Mouse (Mus musculus): Measurements from ENCODE around the gene Galr3. TPM values are rescaled to one million over a fixed set of nuclear protein-coding genes. Genes with fewer than 3 reads are reported as not detected.

Galr3 gene
- total RNA-seq, 2 experiments from 2014 or later = 0.30 to 0.36 TPM

DNA sequence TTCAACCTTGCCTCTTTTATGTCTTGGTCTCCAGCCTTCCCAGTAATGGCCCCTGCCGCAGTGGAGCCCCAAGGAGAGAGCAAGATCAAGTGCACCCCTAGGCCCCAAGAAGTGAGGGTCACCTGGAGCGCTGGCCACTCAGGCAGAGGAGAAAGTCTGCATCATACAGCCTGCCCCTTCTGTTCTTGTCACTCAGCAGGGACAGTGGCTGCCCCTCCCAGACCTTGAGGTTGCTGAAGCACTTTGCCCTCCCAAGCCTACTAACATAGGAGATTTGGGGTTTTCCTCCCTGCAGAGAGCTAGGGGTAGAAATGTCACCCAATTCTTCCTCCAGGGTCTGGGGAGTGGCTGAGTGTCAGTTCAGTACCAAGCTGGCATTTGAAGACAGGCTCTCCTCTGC is 10.7 kb downstream of the Galr3 start:
- DNase-seq = no peak

DNA sequence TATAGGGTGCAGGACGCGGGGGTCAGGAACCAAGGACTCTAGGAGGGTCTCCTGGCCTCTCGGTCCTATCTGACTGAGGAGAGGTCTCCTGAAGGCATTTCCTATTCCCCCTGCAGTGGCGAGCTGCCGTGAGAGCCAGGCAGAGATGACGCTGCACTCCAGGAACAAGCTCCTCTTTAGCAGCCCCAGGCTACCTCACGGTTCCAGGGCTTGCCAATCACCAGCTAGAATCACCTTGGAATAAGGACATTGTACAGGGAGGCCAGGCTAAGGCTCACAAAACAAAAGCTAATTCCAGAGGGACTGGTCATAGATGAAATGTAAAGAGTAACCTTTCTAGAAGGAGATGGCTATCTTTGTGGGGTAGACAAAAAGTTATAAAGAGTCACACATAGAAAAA is 14.9 kb downstream of the Galr3 start:
- DNase-seq = no peak

DNA sequence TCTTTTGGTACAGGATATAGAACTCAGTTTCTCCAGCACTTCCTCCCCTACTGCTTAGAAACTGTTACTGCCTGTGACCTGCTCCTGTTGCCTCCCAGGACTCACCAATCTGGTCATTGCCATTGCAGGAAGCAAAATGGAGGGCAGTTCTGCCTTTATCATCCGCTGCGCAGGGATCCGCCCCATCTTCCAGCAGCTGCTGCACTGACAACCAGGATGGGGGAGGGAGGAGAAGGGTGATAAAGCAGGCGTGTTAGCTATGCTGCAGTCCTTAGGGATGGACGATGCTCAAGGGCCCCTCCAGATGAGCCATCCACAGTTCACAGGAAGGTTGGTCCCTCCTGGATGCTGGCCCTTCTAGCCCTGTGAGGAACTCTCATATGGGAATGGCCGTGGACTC is 16.2 kb downstream of the Galr3 start:
- DNase-seq = no peak

DNA sequence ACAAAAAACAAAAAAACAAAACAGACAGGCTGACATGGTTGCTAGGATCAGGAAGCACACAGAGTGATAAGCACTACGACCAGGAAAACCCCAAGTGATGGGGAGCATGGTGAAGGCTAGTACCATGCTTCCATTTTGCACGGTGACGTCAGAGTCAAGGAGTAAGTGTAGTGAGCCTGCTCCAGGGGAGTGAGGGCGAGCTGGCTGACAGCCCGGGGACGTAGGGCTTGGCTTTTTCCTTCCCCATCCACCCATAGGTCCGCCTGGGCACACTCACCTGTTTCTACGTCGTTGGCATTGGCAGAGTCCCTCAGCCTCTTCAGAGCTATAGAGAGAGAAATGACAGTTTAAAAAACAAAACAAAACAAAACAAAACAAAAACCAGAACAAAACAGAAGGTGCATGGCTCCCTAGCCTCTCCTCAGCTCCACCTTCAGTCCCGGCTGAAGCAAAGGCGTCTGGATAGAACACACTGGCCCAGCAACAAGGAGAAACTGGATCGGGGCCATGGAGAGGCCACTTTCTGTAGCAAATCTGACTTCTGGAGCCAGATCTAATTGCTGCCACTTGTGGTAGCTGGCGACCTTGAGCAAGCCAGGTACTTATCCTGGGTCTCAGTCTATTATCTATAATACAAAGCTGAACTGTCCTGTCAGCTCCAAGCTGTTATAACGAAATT is 19.3 kb downstream of the Galr3 start:
- no peak for DNase-seq

DNA sequence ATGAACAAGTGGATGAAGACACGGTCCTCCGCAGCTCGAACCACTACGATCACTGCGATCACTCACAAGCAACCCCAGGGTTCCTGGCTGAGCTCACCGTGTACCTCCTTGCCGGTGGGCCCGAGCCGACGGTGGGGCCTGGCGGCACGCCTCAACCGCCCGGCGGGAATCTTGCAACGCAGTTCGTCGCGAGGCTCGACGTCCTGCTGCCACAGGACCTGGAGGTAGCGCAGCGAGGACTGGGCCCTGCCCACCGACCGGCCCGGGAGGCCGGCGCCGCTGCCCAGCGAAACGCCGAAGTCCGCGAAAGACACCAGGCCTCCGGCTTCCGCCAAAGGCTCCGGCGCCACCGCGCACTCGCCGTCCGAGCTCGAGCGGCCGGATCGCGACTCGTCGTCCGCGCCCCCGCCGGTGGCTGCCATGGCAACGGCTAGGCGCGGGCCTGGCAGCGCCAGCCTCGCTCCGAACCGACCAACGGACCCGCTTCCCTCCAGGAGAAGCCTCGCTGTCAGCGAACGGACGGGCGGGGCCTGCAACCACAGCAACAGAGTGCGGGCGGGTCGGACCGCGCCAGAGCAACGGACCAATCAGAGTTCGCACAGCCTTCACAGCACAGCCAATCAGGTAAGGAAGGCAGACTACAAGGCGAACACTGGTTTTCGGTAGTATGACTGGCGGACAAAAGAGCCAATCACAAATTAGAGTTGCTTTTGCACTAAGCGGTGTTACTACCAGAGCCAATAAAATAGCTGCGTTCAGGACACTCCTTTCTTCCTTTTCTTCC is 20.9 kb downstream of the Galr3 start, which contains the start of gene Ankrd54:
Ankrd54 (minus strand) TSS at position 518 of the 784 bp plus-strand sequence.
- peak; percentile 98 for DNase-seq

DNA sequence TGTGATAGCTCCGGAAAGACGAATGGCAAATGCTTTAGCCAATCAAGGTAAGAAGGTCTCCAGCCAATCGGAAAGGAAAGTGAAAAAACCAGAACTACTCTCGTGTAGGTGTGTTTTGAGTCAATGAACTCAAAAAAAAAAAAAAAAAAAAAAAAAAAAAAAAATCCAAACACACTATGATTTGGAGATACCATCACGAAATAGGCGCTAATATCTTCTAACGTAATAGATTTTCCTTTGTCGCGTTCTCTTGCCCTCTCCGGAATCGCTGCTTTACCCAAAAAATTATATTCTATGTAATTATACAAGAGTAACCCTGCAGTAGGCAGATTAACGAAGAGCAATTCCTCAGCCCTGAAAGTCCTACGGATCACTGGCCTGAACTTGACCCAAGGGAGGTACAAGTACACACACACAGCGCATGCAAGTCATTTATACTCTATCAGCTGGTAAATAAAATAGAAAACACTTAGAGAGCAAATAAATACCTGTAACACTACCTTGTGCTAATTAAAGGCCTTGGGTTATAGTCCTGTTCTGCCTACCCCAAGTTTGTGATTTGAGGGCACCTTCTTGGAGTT is 21.6 kb downstream of the Galr3 start:
- no peak for DNase-seq

DNA sequence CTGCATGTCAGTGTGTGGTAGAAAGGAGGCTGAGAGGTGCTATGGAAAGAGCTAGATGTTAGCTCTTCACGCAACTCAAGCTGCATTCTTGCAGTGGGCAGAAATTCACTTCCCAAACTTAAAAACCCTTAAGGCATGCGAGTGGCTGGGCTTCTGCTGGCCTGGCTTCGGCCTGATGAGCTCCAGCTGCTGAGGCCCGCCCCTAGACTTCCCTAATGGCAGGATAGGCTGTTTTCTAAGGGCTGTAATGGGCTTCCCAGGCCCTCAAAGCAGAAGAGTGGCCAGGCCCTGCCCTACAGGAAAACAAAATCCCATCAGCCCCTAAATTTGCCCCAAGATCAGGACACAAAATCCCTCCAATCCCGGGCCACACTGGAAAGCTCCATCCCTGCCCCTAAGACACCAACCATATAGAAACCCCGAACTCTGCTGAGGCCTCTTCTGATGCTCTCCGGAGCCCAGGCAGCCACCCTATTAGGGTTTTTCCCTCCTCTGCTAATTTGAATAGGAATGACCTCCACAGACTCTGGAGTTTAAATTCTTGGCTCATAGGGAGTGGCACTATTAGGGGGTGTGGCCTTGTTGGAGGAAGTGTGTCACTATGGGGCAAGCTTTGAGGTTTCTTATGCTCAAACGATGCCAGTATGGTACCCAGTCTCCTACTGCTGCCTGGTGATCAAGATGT is 23.5 kb downstream of the Galr3 start:
- DNase-seq = no peak

DNA sequence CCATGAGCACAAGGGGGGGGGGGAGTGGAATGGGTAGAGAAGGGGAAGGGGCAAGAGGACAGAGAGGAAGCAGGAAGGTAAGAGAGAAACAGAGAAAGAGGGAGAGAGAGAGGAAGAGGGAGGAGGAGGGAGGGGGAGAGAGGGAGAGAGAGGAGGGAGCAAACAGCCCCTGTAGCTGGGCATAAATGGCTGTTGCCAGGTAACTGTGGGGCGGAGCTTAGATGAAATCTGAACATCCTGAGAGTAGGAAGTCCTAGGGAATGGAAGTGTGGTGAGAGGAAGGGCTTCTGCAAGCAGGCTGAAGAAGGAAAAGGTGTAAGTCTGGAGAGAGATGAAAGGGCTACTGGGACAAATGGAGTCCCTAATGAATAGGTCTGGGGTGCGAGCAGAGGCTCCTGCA is 24.6 kb downstream of the Galr3 start:
- no peak for DNase-seq

DNA sequence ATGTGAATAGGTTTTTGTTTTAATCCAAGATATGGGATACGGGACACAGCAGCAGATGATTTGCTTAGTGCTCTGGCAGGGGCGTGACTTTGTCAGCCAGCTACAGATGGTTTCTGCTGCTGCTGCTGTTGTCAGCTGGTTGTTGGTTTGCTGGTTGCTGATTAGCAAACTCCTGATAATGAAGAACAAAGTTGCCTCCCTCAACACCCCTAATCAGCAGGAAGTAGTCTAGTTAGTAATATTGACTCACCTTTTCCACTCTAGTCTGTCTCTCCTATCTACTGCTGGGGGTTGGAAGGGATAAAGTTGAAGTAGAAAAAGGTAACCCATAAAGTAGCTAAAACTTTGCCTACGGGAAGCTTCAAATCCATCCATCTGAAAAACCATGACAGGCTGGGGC is 25.9 kb downstream of the Galr3 start:
- DNase-seq = no peak

DNA sequence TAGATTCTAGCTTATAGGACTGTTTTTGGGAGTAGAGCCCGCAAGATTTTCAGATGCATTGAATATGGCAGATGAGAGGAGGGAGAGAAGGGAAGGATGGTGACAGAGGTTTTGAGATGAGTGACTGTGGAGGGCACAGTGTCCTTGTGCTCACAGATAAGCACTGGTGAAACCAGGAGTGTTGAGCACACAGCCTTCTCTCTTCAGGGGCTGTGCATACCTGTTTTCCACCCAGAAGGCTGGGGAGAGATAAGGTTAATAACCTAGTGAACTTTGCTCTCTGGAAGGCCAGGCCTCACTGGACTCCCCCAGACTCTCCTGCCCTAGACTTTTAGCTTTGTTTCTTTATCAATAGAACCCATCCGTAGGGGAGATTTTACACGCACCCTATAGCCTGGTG is 26.7 kb downstream of the Galr3 start:
- no peak for DNase-seq

DNA sequence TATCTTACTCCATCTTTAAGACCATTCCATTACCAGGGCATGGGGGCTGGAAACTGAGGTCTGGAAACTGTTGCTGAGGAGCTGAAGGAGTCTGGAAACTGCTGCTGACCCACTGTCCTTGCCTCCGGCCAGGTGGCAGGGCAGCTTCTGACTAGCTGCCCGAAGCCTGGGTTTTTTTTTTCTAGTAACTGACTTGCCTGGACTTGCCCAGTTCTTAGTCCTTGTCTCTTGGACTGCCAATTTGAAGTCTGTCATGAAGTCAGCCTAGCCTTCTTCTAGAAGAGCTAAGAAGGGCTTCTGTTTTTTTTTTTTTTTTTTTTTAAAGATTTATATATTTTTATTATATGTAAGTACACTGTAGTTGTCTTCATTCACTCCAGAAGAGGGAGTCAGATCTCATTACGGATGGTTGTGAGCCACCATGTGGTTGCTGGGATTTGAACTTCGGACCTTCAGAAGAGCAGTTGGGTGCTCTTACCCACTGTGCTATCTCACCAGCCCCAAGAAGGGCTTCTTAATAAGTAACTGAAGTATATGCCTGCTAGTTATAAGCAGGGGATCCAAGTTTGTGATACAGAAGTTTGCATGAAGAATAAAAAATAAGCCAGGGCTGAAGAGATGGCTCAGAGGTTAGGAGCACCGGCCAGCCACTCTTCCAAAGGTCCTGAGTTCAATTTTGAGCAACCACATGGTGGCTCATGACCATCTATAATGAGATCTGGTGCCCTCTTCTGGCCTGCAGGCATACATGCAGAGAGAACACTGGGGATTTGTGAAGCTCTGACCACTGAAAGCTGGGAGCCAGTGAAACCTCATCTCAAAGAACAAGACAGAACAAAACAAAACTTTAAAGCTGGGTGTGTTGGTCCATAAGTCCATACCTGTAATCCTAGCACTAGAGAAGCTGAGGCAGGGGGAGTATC is 29.7 kb downstream of the Galr3 start:
- DNase-seq = peak; percentile 25 to 61

DNA sequence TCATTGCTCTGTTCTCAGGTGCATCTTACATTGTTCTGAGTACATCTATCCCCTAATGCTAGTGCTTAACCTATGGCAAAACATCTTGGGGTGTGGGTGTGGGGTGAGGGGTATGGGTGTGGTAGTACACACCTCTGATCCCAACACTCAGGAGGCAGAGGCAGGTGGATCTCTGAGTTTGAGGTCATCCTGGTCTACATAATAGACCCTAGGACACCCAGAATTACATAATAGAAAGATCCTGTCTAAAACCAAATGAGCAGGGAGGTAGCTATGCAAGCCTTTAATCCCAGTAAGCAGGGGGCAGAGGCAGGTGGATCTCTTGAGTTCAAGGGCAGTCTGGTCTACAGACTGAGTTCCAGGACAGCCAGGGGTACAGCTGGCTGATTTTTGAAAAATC is 32.1 kb downstream of the Galr3 start:
- no peak for DNase-seq

DNA sequence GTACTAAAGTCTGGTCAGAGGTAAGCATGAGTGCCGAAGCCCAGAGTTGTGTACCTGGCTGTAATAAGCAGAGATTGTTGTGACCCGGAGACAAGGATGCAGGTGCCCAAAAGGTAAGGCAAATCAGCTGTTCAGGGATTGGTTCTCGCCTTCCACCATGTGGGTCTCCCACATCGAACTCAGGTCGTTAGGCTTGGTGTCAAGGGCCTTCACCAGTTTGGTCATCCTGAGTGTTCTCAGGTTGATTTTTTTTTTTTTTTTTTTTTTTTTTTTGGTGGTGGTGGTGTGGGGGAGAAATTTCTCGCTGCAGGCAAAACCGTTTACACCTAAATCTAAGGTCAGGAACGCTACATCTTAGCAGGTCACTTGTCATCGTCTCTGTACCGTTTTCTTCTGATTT is 32.8 kb downstream of the Galr3 start:
- DNase-seq = no peak

DNA sequence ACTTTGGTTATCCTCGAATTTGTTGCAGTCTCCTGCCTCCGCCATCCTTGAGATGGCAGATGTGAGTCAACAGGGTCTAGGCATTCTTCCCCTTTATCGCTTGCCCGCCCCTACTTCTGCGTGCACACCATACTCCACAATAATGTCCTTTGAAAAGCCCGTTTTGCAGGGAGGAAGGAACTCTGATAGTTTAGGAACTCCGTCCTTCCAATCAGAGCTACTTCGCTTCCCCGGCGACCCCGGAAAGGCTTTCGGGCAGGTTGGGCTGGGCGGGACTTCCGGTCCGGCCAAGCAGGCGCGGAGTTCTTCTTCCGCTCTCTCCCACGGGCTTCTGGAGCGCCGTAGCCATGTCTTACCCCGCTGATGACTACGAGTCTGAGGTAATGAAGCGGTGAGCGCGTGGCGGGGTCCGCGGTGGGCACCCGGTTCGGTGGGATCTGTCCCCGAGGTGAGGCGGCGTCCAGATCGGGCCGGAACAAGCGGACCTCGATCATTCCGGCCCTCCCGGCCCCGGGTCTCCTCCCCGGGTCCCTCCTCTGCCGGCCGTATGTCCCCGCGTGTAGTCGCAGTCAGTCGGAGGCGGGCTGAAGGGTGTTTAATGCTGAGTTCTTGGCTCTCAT is 33.3 kb downstream of the Galr3 start, which contains the start of gene Eif3l:
Eif3l (plus strand) TSS at position 267 of the 620 bp plus-strand sequence.
- peak; percentile 95 to 96 for DNase-seq

DNA sequence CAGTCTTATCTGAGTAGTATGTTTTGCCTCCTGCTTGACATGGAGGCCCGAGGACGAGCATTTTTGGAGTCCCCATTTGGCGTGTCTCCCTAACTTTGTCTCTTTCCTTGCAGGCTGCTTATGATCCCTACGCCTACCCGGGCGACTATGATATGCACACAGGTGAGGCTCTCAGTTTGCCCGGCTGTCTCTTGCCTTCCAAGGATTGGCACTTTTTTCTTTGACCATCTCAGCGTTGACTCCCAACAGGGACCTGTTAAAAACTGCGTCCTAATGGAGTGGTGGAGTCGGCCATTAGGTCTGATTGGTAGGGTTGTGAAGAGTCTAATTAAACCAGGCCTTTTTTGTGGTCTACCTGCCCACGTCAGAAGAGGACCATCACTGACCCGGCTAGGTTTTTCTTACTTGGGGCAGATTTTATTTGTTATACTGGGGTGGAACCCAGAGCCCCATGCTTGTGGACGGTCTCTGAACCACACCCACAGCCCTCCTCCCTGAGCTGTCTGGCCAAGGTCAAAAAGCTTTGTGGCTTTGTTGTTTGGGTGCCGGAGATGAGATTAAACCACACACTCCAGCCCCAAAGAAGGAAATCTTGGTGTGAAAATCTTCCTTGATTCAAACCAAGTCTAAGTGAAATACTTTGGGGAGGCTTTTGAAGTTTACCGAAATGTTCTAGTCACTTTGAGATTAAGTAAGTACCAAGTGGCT is 34.1 kb downstream of the Galr3 start:
- DNase-seq = no peak

DNA sequence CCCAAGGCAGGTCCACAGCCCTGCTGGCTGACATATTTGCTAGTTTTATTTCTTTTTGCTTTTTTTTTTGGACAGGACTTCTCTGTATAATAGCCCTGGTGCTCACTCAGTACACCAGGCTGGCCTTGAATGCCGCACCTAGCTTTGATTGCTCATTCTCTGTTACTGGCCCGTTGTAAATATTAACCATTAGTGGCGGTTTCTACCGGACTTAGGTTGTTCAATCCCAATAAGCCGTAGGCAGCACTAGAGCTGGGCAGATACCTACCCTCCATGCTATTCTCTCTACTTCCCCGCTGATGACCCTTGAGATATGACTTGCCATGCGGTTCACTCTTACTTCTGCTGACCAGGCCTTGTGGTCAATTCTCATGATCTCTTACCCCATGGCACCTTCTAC is 37.9 kb downstream of the Galr3 start:
- DNase-seq = no peak

DNA sequence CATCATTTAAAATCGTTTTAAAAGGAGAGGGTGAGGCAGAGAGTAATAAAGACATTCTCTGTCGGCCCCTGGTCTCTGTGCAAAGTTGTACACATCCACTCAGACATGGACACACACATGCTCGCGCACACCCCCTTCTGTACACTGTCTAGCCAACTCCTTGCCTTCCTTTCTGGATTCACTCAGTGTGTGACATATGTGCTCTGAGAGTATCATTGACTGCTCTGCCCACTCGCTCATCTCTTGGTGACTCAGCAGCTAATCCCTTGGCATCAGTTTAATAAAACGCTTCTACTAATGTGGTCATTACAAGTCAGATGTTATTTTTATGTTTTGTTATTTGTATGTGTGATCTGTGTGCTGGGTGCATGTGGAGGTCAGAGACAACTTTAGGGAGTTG is 50.6 kb downstream of the Galr3 start:
- DNase-seq = no peak
